Mouse (Mus musculus) forebrain, embryonic 15.5 days (tissue): Measurements from ENCODE around the gene Nelfcd. TPM values are rescaled to one million over a fixed set of nuclear protein-coding genes. Genes with fewer than 3 reads are reported as not detected.
A peak's percentile ranks its signal among the peaks of the same experiment; 100 is the strongest.

Experiments used
- ATAC-seq: fragments of 200-750 bp; cut with Nextera tagmentation; replicated peaks from 2 replicates; pipeline ENCODE4 v1.8.0; 2017; ENCODE audit warnings: mild to moderate bottlenecking, moderate TSS enrichment, moderate library complexity
- H3K27ac ChIP-seq: fragments of 300-500 bp; sonication (generic); replicated peaks from 2 replicates; pipeline ENCODE4 v1.5.1; 2015; ENCODE audit warnings: mild to moderate bottlenecking, inconsistent platforms
- H3K27me3 ChIP-seq: fragments of 300-500 bp; sonication (generic); 2 replicates; pipeline ENCODE4 v1.6.1; 2015; ENCODE audit warnings: inconsistent platforms
- H3K36me3 ChIP-seq: fragments of 300-500 bp; sonication (generic); 2 replicates; pipeline ENCODE4 v1.6.1; 2015; ENCODE audit warnings: mild to moderate bottlenecking, inconsistent platforms
- H3K4me1 ChIP-seq: fragments of 300-500 bp; sonication (generic); 2 replicates; pipeline ENCODE4 v1.6.1; 2015; ENCODE audit warnings: inconsistent platforms
- H3K4me2 ChIP-seq: fragments of 300-500 bp; sonication (generic); replicated peaks from 2 replicates; pipeline ENCODE4 v1.6.1; 2015; ENCODE audit warnings: mild to moderate bottlenecking, inconsistent platforms
- H3K4me3 ChIP-seq: fragments of 300-500 bp; sonication (generic); 2 replicates; pipeline ENCODE4 v1.5.1; 2015; ENCODE audit warnings: mild to moderate bottlenecking, inconsistent platforms
- H3K9ac ChIP-seq: fragments of 300-500 bp; sonication (generic); replicated peaks from 2 replicates; pipeline ENCODE4 v1.6.1; 2015; ENCODE audit warnings: mild to moderate bottlenecking, inconsistent platforms
- H3K9me3 ChIP-seq: fragments of 300-500 bp; sonication (generic); 2 replicates; pipeline ENCODE4 v1.6.1; 2016; ENCODE audit warnings: inconsistent platforms
- WGBS: fragments of 180-500 bp; shearing (Covaris S2); methylation state at CpG from one replicate; pipeline ENCODE4 v1.1.7; 2015; ENCODE audit warnings: mixed read lengths; 5-methylcytosine and 5-hydroxymethylcytosine counted together
- polyA plus RNA-seq: library from polyadenylated mRNA; unstranded; fragments of >200 nt; fragmentation: Nextera tagmentation; extraction: Ambion mirVana; gene quantifications from 2 replicates; pipeline ENCODE4 v1.2.1, GENCODE M21; 2015

Gene Nelfcd
- polyA plus RNA-seq, 1 experiment from 2014 or later, result 110 TPM

GRCm38 (mm10) chr2:174438181-174438580 lies 22.6 kb downstream of the Nelfcd start:
- 62% methylated on average over 11 of the region's 11 CpGs for WGBS
- no peak overlapping the region for H3K27ac ChIP-seq
- ATAC-seq, result peak; percentile 13; the same call in 1 of the 2 replicates

GRCm38 (mm10) chr2:174438737-174439449 lies 23.3 kb downstream of the Nelfcd start, which contains the start of gene Ctsz:
Gene Ctsz, minus strand, starts transcription at chr2:174439039.
- ATAC-seq, result peak; percentile 74
- peaks cover 20% of the 10 kb centered on the region for H3K4me1 ChIP-seq
- no peaks in the 10 kb centered on the region; the same call in 1 of the 2 replicates for H3K36me3 ChIP-seq
- under 1% methylated on average over 38 of the region's 38 CpGs for WGBS
- peak within 1 kb of the TSS; percentile 70 for H3K4me3 ChIP-seq
- H3K4me2 ChIP-seq, result peak within 1 kb of the TSS; percentile 71
- H3K9ac ChIP-seq, result peak within 1 kb of the TSS; percentile 62
- no peak within 1 kb of the TSS for H3K27ac ChIP-seq
- H3K27me3 ChIP-seq, result no peaks in the 10 kb centered on the region
- H3K9me3 ChIP-seq, result no peaks in the 10 kb centered on the region

More at GRCm38 (mm10) chr2:174438181-174438580, 22.6 kb downstream of the Nelfcd start:
- H3K9ac ChIP-seq, result peak overlapping the region; percentile 62
- H3K36me3 ChIP-seq, result no peaks in the 10 kb centered on the region; the same call in 1 of the 2 replicates
- no peaks in the 10 kb centered on the region for H3K27me3 ChIP-seq
- peak overlapping the region; percentile 70 for H3K4me3 ChIP-seq
- H3K4me1 ChIP-seq, result peaks cover 20% of the 10 kb centered on the region
- peak overlapping the region; percentile 71 for H3K4me2 ChIP-seq
- no peaks in the 10 kb centered on the region for H3K9me3 ChIP-seq

- WGBS, result 52% methylated on average over 5 of the region's 5 CpGs
- H3K4me2 ChIP-seq, result peak overlapping the region; percentile 71; the same call in 1 of the 2 replicates
Observed at GRCm38 (mm10) chr2:174439450-174439838, 23.8 kb downstream of the Nelfcd start.

GRCm38 (mm10) chr2:174439961-174440360 lies 24.4 kb downstream of the Nelfcd start:
- no peak overlapping the region for H3K4me3 ChIP-seq
- no peaks in the 10 kb centered on the region for H3K27me3 ChIP-seq
- H3K36me3 ChIP-seq, result no peaks in the 10 kb centered on the region; the same call in 1 of the 2 replicates
- no peak overlapping the region for H3K27ac ChIP-seq
- H3K4me1 ChIP-seq, result peaks cover 20% of the 10 kb centered on the region
- WGBS, result 80% methylated on average over 9 of the region's 9 CpGs
- no peak for ATAC-seq
- H3K9ac ChIP-seq, result no peak overlapping the region
- no peak overlapping the region for H3K4me2 ChIP-seq
- H3K9me3 ChIP-seq, result no peaks in the 10 kb centered on the region

More at GRCm38 (mm10) chr2:174439450-174439838, 23.8 kb downstream of the Nelfcd start:
- no peak overlapping the region for H3K27ac ChIP-seq
- no peaks in the 10 kb centered on the region for H3K9me3 ChIP-seq
- peak overlapping the region; percentile 62; the same call in 1 of the 2 replicates for H3K9ac ChIP-seq
- H3K4me3 ChIP-seq, result peak overlapping the region; percentile 70; the same call in 1 of the 2 replicates
- H3K27me3 ChIP-seq, result no peaks in the 10 kb centered on the region
- ATAC-seq, result no peak
- H3K4me1 ChIP-seq, result peaks cover 20% of the 10 kb centered on the region
- H3K36me3 ChIP-seq, result no peaks in the 10 kb centered on the region; the same call in 1 of the 2 replicates

GRCm38 (mm10) chr2:174441898-174442297 lies 26.3 kb downstream of the Nelfcd start:
- 82% methylated on average over 4 of the region's 4 CpGs for WGBS
- Histone ChIP-seq H3K9ac (no peak overlapping the region), H3K4me1 (peaks cover 20% of the 10 kb centered on the region), H3K4me3 (no peak overlapping the region), H3K9me3 (no peaks in the 10 kb centered on the region), H3K36me3 (no peaks in the 10 kb centered on the region), H3K27me3 (no peaks in the 10 kb centered on the region), H3K4me2 (no peak overlapping the region), H3K27ac (no peak overlapping the region)
- ATAC-seq, result no peak

- Histone ChIP-seq H3K27me3 (no peaks in the 10 kb centered on the region), H3K4me2 (no peak overlapping the region), H3K36me3 (no peaks in the 10 kb centered on the region), H3K27ac (no peak overlapping the region), H3K9ac (no peak overlapping the region), H3K4me3 (no peak overlapping the region), H3K9me3 (no peaks in the 10 kb centered on the region), H3K4me1 (peaks cover 19% of the 10 kb centered on the region)
- WGBS, result 86% methylated on average over 9 of the region's 9 CpGs
- ATAC-seq, result no peak
Observed at GRCm38 (mm10) chr2:174442460-174442859, 26.9 kb downstream of the Nelfcd start.

- Histone ChIP-seq H3K36me3 (no peaks in the 10 kb centered on the region), H3K4me1 (peaks cover 13% of the 10 kb centered on the region)
Observed at GRCm38 (mm10) chr2:174443046-174443445, 27.4 kb downstream of the Nelfcd start.

GRCm38 (mm10) chr2:174444359-174444758 lies 28.8 kb downstream of the Nelfcd start:
- Histone ChIP-seq H3K27me3 (no peaks in the 10 kb centered on the region), H3K27ac (no peak overlapping the region), H3K36me3 (no peaks in the 10 kb centered on the region), H3K9ac (no peak overlapping the region), H3K4me3 (no peak overlapping the region), H3K4me1 (no peaks in the 10 kb centered on the region; the same call in 1 of the 2 replicates), H3K9me3 (no peaks in the 10 kb centered on the region), H3K4me2 (no peak overlapping the region)
- WGBS, result 95% methylated on average over 7 of the region's 7 CpGs
- ATAC-seq, result no peak

More at GRCm38 (mm10) chr2:174443046-174443445, 27.4 kb downstream of the Nelfcd start:
- Histone ChIP-seq H3K27me3 (no peaks in the 10 kb centered on the region), H3K9ac (no peak overlapping the region), H3K4me3 (no peak overlapping the region), H3K9me3 (no peaks in the 10 kb centered on the region), H3K4me2 (no peak overlapping the region), H3K27ac (no peak overlapping the region)
- no peak for ATAC-seq
- 60% methylated on average over 2 of the region's 2 CpGs for WGBS

- Histone ChIP-seq H3K36me3 (no peaks in the 10 kb centered on the region), H3K9me3 (no peaks in the 10 kb centered on the region), H3K4me3 (no peak overlapping the region), H3K27ac (no peak overlapping the region), H3K27me3 (no peaks in the 10 kb centered on the region), H3K4me2 (no peak overlapping the region), H3K4me1 (no peaks in the 10 kb centered on the region), H3K9ac (no peak overlapping the region)
- no peak for ATAC-seq
- WGBS, result 84% methylated on average over 6 of the region's 6 CpGs
Observed at GRCm38 (mm10) chr2:174445018-174445417, 29.4 kb downstream of the Nelfcd start.

GRCm38 (mm10) chr2:174446492-174446891 lies 30.9 kb downstream of the Nelfcd start:
- H3K4me3 ChIP-seq, result no peak overlapping the region
- 60% methylated on average over 7 of the region's 7 CpGs for WGBS
- no peak overlapping the region for H3K4me2 ChIP-seq
- H3K27ac ChIP-seq, result no peak overlapping the region
- no peaks in the 10 kb centered on the region for H3K4me1 ChIP-seq
- no peaks in the 10 kb centered on the region for H3K36me3 ChIP-seq
- no peak overlapping the region for H3K9ac ChIP-seq
- H3K9me3 ChIP-seq, result no peaks in the 10 kb centered on the region
- no peak for ATAC-seq
- H3K27me3 ChIP-seq, result no peaks in the 10 kb centered on the region

- Histone ChIP-seq H3K9me3 (no peaks in the 10 kb centered on the region), H3K9ac (no peak overlapping the region), H3K4me2 (no peak overlapping the region), H3K27me3 (no peaks in the 10 kb centered on the region), H3K27ac (no peak overlapping the region), H3K4me3 (no peak overlapping the region), H3K4me1 (no peaks in the 10 kb centered on the region), H3K36me3 (no peaks in the 10 kb centered on the region)
- no peak for ATAC-seq
- 58% methylated on average over 8 of the region's 8 CpGs for WGBS
Observed at GRCm38 (mm10) chr2:174446905-174447304, 31.3 kb downstream of the Nelfcd start.

GRCm38 (mm10) chr2:174448405-174448804 lies 32.8 kb downstream of the Nelfcd start:
- 84% methylated on average over 4 of the region's 4 CpGs for WGBS
- no peaks in the 10 kb centered on the region for H3K36me3 ChIP-seq
- ATAC-seq, result no peak
- H3K4me1 ChIP-seq, result no peaks in the 10 kb centered on the region
- no peak overlapping the region for H3K4me2 ChIP-seq
- no peak overlapping the region for H3K4me3 ChIP-seq
- no peak overlapping the region for H3K27ac ChIP-seq
- H3K9ac ChIP-seq, result no peak overlapping the region
- H3K27me3 ChIP-seq, result no peaks in the 10 kb centered on the region
- no peaks in the 10 kb centered on the region for H3K9me3 ChIP-seq
